Mouse (Mus musculus) G1E (cell line): ENCODE measurements around the gene Hmox2.

ENCODE experiments used
- CTCF ChIP-seq: IDR thresholded peaks from 2 replicates; pipeline ENCODE4 v1.5.1; 2012; ENCODE audit warnings: low read depth, low read length, inconsistent platforms, mixed read lengths
- GATA1 ChIP-seq: IDR thresholded peaks from 2 replicates; pipeline ENCODE4 v1.6.1; 2012; ENCODE audit warnings: borderline replicate concordance, low read length, inconsistent platforms, mixed read lengths
- POLR2AphosphoS5 ChIP-seq: IDR thresholded peaks from 2 replicates; pipeline ENCODE4 v1.6.1; 2012; ENCODE audit warnings: low read depth, low read length, inconsistent platforms; ENCODE audit not compliant: insufficient replicate concordance
- TAL1 ChIP-seq: conservative IDR thresholded peaks from 2 replicates; pipeline ENCODE4 v1.6.1; 2012; ENCODE audit warnings: low read depth, low read length, inconsistent platforms, mixed read lengths

DNA sequence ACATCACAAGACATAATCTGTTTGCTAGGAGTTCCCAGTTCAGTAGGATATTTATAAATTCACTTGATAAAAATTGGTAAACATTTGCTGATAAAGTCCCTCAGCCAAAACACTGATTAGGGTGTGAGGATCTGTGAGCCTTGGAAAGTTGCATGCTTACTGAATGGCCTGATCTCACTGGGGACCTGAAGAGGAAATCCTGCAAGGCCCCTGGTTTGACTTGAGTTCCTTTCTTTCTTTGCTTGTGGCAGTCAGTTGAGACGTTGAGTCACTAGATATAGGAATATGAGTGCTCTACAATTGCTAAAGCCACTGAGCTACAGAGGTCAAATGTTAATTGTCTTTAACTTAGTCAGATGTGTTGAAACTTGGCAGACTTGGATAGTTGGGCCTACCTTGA is 1.8 kb downstream of the Hmox2 start:
- TF ChIP-seq POLR2AphosphoS5 (no peak), CTCF (no peak), TAL1 (no peak), GATA1 (no peak)
